Mouse (Mus musculus) Muller cell, postnatal 12 days (primary cell): Measurements from ENCODE around the gene Ehd2.
A peak's percentile ranks its signal among the peaks of the same experiment; 100 is the strongest.

Experiments
- DNase-seq: peaks from one replicate; pipeline ENCODE4 v3.0.0-alpha.2; 2015; ENCODE audit errors: inconsistent ontology term

Gene Ehd2

DNA sequence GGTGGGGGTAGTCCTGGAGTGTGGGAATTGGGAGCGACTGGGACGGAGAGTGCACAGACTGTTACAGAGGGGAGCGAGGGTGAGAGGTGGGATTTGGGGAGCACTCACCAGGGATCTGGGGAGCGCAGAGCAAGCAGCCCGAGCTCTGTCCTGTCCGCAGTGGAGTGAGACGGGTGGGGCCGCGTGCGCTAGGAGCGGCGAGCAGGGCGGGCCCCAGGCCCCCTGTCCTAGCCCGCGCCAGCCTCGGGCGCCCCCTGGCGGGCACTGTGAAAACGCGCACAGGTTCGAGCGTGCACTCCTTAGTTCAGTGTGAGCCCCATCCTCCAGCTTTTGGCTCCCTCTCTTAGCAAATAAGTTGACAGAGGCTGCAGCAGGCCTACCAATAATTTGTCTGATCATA is at the start of gene Ehd2:
Gene Ehd2 (minus strand): TSS at position 256 of the 400 bp plus-strand sequence.
- DNase-seq, result peak; percentile 86

GRCm38 (mm10) chr7:16015384-16015783 is 48.0 kb upstream of the Ehd2 start:
- no peak for DNase-seq

DNA sequence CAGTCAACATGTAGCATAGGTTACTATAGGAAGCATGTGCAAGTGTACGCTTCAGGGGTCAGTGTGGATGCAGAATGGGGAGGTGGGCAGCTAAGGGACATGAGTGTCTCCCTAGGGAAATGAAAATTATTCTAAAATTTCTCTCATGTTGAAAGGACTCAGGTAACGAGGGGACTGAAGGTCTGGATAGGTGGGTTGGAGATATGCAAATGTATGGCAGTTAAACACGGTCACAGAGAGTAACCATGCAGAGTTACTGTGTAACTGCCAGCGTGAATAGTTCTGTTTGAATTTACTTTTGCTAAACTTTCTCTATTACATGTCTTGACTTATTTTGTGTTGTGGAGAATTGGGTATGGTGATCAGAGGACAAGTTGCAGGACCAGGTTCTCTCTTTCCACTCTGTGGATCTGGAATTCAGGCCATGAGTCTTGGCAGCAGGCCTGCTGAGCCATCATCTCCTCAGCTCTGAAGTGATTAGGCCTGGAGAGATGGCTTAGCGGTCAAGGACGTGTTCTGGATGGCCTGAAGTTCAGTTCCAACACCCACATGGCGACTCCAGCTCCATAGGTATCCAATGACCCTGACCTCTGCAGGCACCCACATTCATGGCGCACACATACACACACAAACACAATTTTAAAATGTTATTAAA is 47.3 kb upstream of the Ehd2 start:
- peak; percentile 24 for DNase-seq

GRCm38 (mm10) chr7:16013722-16014275 is 46.4 kb upstream of the Ehd2 start:
- no peak for DNase-seq

DNA sequence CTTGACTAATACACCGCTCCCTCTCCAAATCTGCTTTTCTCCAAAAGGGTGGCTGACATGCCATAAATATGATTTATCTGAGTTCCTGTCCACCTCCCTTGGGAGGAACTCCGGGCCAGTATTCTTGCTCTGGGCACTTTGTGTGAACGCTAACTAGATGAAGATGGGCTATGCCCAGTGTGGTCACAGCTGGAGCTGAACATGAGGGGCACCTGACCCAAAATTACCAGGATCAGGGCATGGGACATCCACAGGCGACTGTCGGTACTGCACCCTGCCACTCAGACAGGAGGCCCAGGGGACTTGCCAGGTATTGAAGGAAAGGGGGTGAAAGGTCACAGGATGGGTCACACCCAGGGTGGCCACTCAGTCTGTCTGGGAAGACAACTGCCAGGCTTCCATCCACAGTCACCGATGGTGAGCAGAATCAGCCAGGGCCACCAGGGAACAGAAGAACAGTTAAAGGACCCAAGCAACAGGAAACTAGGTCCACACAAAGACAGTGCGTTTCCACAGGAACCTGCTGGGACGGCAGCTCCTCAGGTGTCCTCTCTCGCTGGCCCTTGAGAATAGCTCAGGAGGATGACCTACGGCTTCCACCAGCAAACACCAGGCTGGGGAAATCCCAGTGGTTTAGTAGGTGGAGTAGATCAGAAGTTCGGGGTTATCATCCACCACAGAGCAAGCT is 45.4 kb upstream of the Ehd2 start:
- DNase-seq, result no peak

GRCm38 (mm10) chr7:16011418-16012085 is 44.2 kb upstream of the Ehd2 start:
- DNase-seq, result no peak

- peak; percentile 18 for DNase-seq
Measured at GRCm38 (mm10) chr7:16010649-16011048, 43.3 kb upstream of the Ehd2 start.

DNA sequence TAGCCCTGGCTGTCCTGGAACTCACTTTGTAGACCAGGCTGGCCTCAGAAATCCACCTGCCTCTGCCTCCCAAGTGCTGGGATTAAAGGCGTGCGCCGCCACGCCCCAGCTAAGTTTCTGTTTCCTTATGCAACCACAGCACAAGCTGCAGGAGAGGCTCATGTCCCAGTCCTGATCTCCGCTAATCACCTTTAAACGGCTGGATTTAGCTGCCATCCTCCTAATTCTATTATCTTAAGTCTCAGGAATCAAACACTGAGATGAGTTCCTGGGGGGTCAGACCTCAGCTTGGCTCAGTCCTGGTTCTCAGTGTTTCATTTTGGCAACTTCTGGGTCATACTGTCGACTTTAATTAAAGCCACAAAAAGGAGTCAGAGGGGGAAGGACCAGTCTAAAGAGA is 42.3 kb upstream of the Ehd2 start:
- DNase-seq, result peak; percentile 16

- DNase-seq, result peak; percentile 65
Measured at GRCm38 (mm10) chr7:16005020-16005419, 37.7 kb upstream of the Ehd2 start.

DNA sequence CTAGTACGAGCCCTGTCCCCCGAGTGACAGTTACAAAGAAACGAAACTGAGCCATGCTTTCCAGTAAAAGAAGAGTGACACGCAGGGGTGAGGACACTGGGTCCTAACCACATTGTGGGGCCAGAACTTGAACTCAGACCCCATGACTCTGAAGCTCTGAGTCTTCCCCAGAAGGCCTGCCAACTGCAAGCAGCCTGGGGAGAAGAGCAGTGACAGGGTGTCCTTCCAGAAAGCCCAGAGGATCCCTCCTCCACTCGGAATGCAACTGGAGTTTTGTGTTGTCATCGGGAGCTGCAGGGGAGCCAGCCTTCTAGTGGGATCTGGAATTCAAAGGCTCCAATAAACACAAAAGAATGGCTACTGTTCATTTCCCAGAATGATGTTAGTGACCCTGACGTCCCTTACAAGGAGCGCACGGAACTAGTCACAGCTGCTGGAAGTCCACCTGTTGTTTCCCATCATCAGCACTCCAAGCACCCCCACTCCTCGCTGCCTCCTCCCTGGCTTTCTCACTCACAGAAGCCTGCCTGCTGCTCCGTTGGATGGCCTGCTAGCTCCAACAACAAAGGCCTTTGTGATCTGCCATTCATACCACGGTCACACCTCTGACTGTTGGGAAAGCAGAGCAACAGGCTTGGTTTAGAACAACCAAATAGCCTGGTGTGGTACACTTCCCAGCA is 37.0 kb upstream of the Ehd2 start:
- peak; percentile 88 for DNase-seq

DNA sequence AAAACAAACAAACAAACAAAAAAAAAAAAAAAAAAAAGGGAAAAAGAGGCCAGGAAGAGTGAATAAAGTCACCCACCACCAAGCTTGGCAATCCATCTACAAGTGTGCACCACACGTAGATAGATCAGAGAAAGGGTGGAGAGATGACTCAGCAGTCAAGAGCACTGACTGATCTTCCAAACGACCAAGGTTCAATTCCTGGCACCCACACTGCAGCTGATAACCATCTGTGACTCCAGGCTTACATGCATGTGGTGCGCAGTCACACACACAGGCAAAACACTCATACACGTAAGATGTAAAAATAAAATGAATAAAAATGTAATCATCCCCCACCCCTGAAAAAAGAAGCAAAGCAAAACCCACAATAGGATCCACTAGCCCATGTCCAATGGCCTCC is 35.7 kb upstream of the Ehd2 start:
- DNase-seq, result no peak

DNA sequence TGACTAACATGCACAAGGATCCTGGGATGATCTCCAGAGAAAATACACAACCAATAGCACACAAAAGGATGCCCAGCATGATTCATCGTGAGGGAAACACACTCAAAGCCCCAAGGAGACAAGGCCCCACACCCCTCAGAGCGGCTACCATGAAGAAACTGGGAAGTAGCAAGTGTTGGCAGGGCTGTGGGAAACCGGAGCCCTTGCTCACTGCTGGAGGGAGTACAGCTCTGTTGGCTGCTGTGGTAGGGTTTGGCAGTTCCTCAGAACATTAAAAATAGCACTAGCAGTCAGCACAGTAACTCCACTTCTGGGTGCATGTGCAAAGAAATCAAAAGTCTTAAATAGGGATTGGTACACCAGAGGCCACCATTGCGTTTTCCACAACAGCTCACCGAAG is 34.8 kb upstream of the Ehd2 start:
- peak; percentile 72 for DNase-seq

DNA sequence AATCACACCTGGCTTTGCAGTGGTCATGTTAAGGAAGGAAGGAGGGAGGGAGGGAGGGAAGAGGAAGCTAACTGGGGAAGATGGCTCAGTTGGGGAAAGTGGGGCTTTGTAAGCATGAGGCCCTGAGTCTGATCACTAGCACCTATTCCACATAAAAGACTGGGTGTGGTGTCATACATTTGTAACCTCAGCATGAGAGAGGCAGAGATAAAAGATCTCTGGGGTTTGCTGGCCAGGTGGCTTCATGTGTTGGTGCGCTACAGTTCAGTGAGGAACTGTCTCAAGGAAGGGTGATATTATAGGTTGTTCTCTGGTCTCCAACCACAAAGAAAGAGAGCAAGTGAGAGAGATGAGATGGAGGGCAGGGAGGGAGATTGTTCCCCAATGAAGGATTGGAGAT is 34.3 kb upstream of the Ehd2 start:
- DNase-seq, result no peak

DNA sequence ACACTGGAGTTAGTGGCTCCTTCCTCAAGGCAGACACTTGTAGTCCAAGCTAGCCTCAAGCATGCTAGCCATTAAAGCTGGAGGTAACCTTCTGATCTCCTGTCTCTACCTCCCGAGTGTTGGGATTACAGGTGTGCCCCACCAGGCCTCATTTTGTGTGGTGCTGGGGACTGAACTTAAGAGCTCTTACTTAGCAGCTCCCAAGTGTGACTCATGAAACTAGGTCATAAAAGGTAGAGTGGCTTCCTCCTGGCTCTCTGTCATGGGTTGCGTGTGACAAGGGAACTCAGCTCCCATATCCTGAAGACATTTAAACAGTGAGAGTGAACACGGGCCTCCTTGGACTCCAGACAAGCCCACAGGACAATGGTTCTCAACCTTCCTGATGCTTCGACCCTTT is 26.4 kb upstream of the Ehd2 start:
- DNase-seq, result no peak

DNA sequence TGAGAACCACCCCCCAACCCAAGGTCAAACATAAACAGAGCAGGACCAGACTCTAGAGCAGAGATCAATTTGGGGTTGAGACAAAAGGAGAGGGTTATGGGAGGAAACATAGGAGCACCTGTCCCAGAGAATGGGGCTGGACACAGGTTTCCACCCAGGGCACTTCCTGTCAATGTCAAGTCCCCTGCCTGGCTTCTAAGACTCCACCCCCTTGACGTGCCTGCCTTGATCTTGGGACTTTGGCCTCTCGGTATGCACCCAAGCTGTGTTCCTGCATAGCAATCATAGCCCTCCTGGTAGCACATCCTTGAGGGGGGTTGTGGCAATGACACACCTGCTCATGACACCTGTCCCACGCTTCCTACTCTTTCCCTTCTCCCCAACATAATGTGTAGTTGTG is 25.8 kb upstream of the Ehd2 start:
- no peak for DNase-seq

- no peak for DNase-seq
Measured at GRCm38 (mm10) chr7:15991764-15992163, 24.4 kb upstream of the Ehd2 start.

- no peak for DNase-seq
Measured at GRCm38 (mm10) chr7:15987661-15988356, 20.4 kb upstream of the Ehd2 start.

DNA sequence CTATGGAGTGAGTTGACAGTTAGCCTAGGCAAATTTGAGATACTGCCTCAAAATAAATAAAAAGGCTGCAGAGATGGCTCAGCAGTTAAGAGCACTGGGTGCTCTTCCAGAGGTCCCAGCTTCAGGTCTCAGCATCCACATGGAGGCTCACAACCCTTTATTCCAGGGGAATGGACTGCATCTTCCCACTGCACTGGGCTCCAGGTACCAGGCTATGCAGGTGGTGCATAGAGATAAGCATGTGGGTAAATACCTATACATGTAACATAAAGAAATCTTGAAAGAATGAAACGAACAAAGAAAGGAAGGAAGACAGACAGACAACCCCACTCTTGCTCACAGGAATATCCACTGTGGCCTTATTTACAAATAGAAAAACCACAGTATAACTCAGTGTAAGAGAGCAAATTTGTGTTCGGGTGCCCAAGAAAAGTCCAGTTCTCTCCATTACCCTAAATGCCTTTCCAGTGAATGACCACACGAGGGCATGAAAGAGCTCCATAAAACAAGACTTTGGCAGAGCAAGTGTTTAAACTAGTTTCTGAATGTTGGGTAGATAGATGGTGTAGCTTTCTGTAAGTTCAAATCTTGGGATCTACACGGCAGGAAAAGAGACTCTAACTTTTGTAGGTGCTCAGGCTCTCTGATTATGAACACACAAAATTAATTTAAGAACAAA is 15.5 kb upstream of the Ehd2 start:
- DNase-seq, result peak; percentile 52

- peak; percentile 60 for DNase-seq
Measured at GRCm38 (mm10) chr7:15981538-15981937, 14.2 kb upstream of the Ehd2 start.

GRCm38 (mm10) chr7:15980246-15980645 is 12.9 kb upstream of the Ehd2 start:
- peak; percentile 73 for DNase-seq

- DNase-seq, result peak; percentile 66
Measured at GRCm38 (mm10) chr7:15975904-15976303, 8.5 kb upstream of the Ehd2 start.
